Mouse (Mus musculus) CD4-positive helper T cell, adult 2 months (primary cell): ENCODE results near the gene Zmynd8.

Experiments used
- DNase-seq: peaks from one replicate; pipeline ENCODE4 v3.0.0-alpha.2; 2012; ENCODE audit warnings: low read depth, missing footprints, low spot score

The Zmynd8 gene

GRCm38 (mm10) chr2:165879403-165880178 is 19.2 kb downstream of the Zmynd8 start:
- DNase-seq: no peak

- DNase-seq: no peak
Observed at GRCm38 (mm10) chr2:165878907-165879361, 19.9 kb downstream of the Zmynd8 start.

- peak; percentile 82 for DNase-seq
Observed at GRCm38 (mm10) chr2:165878021-165878585, 20.7 kb downstream of the Zmynd8 start.

GRCm38 (mm10) chr2:165877180-165877579 is 21.6 kb downstream of the Zmynd8 start:
- DNase-seq: no peak

- DNase-seq: no peak
Observed at GRCm38 (mm10) chr2:165876201-165876918, 22.5 kb downstream of the Zmynd8 start.

GRCm38 (mm10) chr2:165875406-165875955 is 23.3 kb downstream of the Zmynd8 start:
- DNase-seq: no peak

- DNase-seq: no peak
Observed at GRCm38 (mm10) chr2:165874461-165875339, 24.1 kb downstream of the Zmynd8 start.

- DNase-seq: no peak
Observed at GRCm38 (mm10) chr2:165873777-165874176, 25.0 kb downstream of the Zmynd8 start.

GRCm38 (mm10) chr2:165873196-165873595 is 25.6 kb downstream of the Zmynd8 start:
- no peak for DNase-seq

- no peak for DNase-seq
Observed at GRCm38 (mm10) chr2:165869257-165869656, 29.6 kb downstream of the Zmynd8 start.

GRCm38 (mm10) chr2:165868522-165869175 is 30.2 kb downstream of the Zmynd8 start:
- no peak for DNase-seq

- DNase-seq: no peak
Observed at GRCm38 (mm10) chr2:165867549-165867948, 31.3 kb downstream of the Zmynd8 start.

GRCm38 (mm10) chr2:165866951-165867387 is 31.8 kb downstream of the Zmynd8 start:
- DNase-seq: no peak

- DNase-seq: no peak
Observed at GRCm38 (mm10) chr2:165866412-165866811, 32.4 kb downstream of the Zmynd8 start.

GRCm38 (mm10) chr2:165864769-165865168 is 34.0 kb downstream of the Zmynd8 start:
- no peak for DNase-seq

- DNase-seq: no peak
Observed at GRCm38 (mm10) chr2:165861683-165862594, 36.9 kb downstream of the Zmynd8 start.

GRCm38 (mm10) chr2:165860962-165861682 is 37.7 kb downstream of the Zmynd8 start:
- DNase-seq: no peak

GRCm38 (mm10) chr2:165860447-165860846 is 38.4 kb downstream of the Zmynd8 start:
- no peak for DNase-seq
